Mouse (Mus musculus): ENCODE results near the gene Sun1. TPM values are rescaled to one million over a fixed set of nuclear protein-coding genes. Genes with fewer than 3 reads are reported as not detected.
A peak's percentile ranks its signal among the peaks of the same experiment; 100 is the strongest.

Gene Sun1
- polyA plus RNA-seq, 1 experiment from 2014 or later = 8.6 TPM

DNA sequence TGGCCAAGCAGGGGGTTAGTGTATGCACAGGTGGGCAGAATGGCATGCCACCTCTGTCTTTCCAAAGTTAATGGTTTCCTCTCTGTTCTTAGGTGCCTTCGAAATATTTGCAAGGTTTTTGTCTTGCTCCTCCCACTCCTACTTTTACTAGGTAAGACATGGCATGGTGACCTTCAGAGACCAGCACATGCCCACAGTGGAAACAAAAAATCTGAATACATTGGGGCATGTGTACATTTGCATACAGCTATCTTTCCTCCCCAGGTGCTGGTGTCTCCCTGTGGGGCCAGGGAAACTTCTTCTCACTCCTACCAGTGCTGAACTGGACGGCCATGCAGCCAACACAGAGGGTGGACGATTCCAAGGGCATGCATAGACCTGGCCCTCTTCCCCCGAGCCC lies 34.0 kb downstream of the Sun1 start:
- Histone ChIP-seq H3K4me1 (ENCODE audit: insufficient read depth) (no peaks in the 10 kb centered on the region), H3K9ac (replicated peaks) (no peak overlapping the region), H3K9me3 (ENCODE audit: low read length) (no peaks in the 10 kb centered on the region), H3K27me3 (ENCODE audit: insufficient read depth, low read length) (no peaks in the 10 kb centered on the region), H3K4me3 (ENCODE audit: low read depth, low read length) (no peak overlapping the region), H3K36me3 (replicated peaks; ENCODE audit: insufficient read depth, low read length) (peaks cover 81% of the 10 kb centered on the region), H3K27ac (ENCODE audit: low read depth) (no peak overlapping the region), H3K4me2 (ENCODE audit: low read depth, low read length) (no peak overlapping the region)
- no peak for TF ChIP-seq EP300 (IDR thresholded peaks at IDR 0.05; ENCODE audit: low read depth)
- no peak for TF ChIP-seq CTCF (IDR thresholded peaks at IDR 0.05; ENCODE audit: low read depth)
- 85% methylated on average over 4 of the region's 4 CpGs for WGBS (ENCODE audit: insufficient replicate concordance)
- ATAC-seq (no peak), DNase-seq (no peak)

DNA sequence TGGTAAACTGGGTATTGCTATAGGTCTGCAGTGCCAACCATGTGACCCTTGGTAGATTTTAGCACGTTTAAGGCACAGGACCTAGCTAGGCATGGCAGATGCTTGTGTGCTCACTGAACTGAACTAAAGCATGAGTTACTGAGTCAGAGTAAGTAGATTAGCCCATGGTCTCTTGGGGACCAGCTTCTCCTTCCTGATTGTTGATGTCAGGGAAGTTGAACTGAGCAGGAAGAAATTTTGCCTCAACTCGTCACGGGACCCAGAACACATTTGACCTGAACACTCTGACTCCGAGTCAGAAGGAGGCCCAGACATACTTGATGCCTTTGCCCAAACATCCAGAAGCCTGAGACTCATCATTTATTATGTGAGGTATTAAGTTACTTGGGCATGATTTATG lies 37.0 kb downstream of the Sun1 start:
- TF ChIP-seq CTCF (IDR thresholded peaks at IDR 0.05; ENCODE audit: low read depth) (no peak), EP300 (IDR thresholded peaks at IDR 0.05; ENCODE audit: low read depth) (no peak)
- peaks cover 87% of the 10 kb centered on the region for H3K36me3 ChIP-seq (replicated peaks; ENCODE audit: insufficient read depth, low read length)
- WGBS (ENCODE audit: insufficient replicate concordance) = 75% methylated on average over 4 of the region's 4 CpGs

GRCm38 (mm10) chr5:139241022-139241761 lies 40.8 kb downstream of the Sun1 start:
- TF ChIP-seq EP300 (IDR thresholded peaks at IDR 0.05; ENCODE audit: low read depth) = no peak
- TF ChIP-seq CTCF (IDR thresholded peaks at IDR 0.05; ENCODE audit: low read depth) = no peak
- Histone ChIP-seq H3K9ac (replicated peaks) (no peak overlapping the region), H3K4me3 (ENCODE audit: low read depth, low read length) (no peak overlapping the region), H3K27me3 (ENCODE audit: insufficient read depth, low read length) (no peaks in the 10 kb centered on the region), H3K4me1 (ENCODE audit: insufficient read depth) (peaks cover 3% of the 10 kb centered on the region; the same call in 1 of the 2 replicates), H3K9me3 (ENCODE audit: low read length) (no peaks in the 10 kb centered on the region), H3K36me3 (replicated peaks; ENCODE audit: insufficient read depth, low read length) (peaks cover 75% of the 10 kb centered on the region), H3K27ac (ENCODE audit: low read depth) (no peak overlapping the region), H3K4me2 (ENCODE audit: low read depth, low read length) (no peak overlapping the region)
- no peak for DNase-seq
- 91% methylated on average over 15 of the region's 15 CpGs for WGBS (ENCODE audit: insufficient replicate concordance)
- ATAC-seq = no peak

More for the DNA sequence above, 37.0 kb downstream of the Sun1 start:
- Histone ChIP-seq H3K9ac (replicated peaks) (no peak overlapping the region), H3K4me1 (ENCODE audit: insufficient read depth) (no peaks in the 10 kb centered on the region), H3K27me3 (ENCODE audit: insufficient read depth, low read length) (no peaks in the 10 kb centered on the region), H3K4me3 (ENCODE audit: low read depth, low read length) (no peak overlapping the region), H3K27ac (ENCODE audit: low read depth) (no peak overlapping the region), H3K9me3 (ENCODE audit: low read length) (no peaks in the 10 kb centered on the region), H3K4me2 (ENCODE audit: low read depth, low read length) (no peak overlapping the region)
- no peak for ATAC-seq
- DNase-seq = no peak

DNA sequence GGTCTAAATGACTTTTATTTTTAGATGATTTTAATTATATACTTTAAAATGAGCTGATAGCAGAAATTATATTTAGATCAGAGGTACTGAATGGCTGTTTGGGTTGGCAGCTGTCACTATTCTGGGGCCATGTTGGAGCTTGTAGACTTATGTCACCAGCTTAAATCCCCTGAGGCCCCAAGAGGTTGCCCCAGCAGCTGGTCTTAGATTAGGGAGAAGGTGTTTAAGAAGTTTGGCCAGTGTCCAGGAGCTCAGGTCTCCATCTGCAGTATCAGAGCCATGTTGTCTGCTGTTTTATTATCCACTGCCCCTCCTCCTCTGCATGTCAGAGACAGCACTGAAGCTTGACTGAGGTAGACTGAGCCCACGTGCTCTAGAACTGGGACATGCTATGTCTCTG lies 42.9 kb downstream of the Sun1 start:
- Histone ChIP-seq H3K4me1 (ENCODE audit: insufficient read depth) (peaks cover 3% of the 10 kb centered on the region; the same call in 1 of the 2 replicates), H3K9me3 (ENCODE audit: low read length) (no peaks in the 10 kb centered on the region), H3K4me2 (ENCODE audit: low read depth, low read length) (no peak overlapping the region), H3K9ac (replicated peaks) (no peak overlapping the region), H3K4me3 (ENCODE audit: low read depth, low read length) (no peak overlapping the region), H3K27me3 (ENCODE audit: insufficient read depth, low read length) (no peaks in the 10 kb centered on the region), H3K27ac (ENCODE audit: low read depth) (no peak overlapping the region), H3K36me3 (replicated peaks; ENCODE audit: insufficient read depth, low read length) (peaks cover 78% of the 10 kb centered on the region)
- ATAC-seq = peak; percentile 74
- TF ChIP-seq CTCF (IDR thresholded peaks at IDR 0.05; ENCODE audit: low read depth) = no peak
- TF ChIP-seq EP300 (IDR thresholded peaks at IDR 0.05; ENCODE audit: low read depth) = peak; percentile 61; the same call in 1 of the 2 replicates
- peak; percentile 32 for DNase-seq
- 61% methylated on average over 1 of the region's 1 CpGs for WGBS (ENCODE audit: insufficient replicate concordance)

GRCm38 (mm10) chr5:139247767-139248166 lies 47.3 kb downstream of the Sun1 start:
- H3K9ac ChIP-seq (replicated peaks) = no peak overlapping the region
- no peak overlapping the region for H3K4me3 ChIP-seq (ENCODE audit: low read depth, low read length)
- 53% methylated on average over 3 of the region's 3 CpGs for WGBS (ENCODE audit: insufficient replicate concordance)
- no peak overlapping the region for H3K4me2 ChIP-seq (ENCODE audit: low read depth, low read length)
- H3K4me1 ChIP-seq (ENCODE audit: insufficient read depth) = peaks cover 9% of the 10 kb centered on the region
- TF ChIP-seq CTCF (IDR thresholded peaks at IDR 0.05; ENCODE audit: low read depth) (no peak), EP300 (IDR thresholded peaks at IDR 0.05; ENCODE audit: low read depth) (peak; percentile 61)
- H3K27me3 ChIP-seq (ENCODE audit: insufficient read depth, low read length) = no peaks in the 10 kb centered on the region
- H3K27ac ChIP-seq (ENCODE audit: low read depth) = no peak overlapping the region
- ATAC-seq = no peak
- no peak for DNase-seq
- H3K36me3 ChIP-seq (replicated peaks; ENCODE audit: insufficient read depth, low read length) = peaks cover 58% of the 10 kb centered on the region
- no peaks in the 10 kb centered on the region for H3K9me3 ChIP-seq (ENCODE audit: low read length)

DNA sequence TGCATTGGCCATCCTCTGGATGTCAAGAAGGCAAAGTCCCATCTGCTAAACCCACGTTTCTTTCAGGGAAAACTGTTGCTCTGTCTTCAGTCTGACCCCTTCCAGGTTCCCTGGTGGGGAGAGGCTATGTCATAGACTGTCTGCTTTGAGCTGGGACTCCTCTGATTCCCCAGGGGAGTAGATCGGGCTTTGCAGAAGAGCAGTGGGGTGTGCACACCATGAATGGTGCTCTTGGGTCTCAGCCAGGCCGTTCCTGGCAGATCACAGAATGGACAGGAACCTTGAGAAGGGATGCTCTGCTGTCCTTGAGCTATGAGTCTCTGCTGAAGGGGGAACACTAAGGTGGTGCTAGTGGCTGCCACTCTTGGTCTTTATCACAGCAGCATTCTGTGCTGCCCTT lies 48.4 kb downstream of the Sun1 start:
- no peak overlapping the region for H3K27ac ChIP-seq (ENCODE audit: low read depth)
- DNase-seq = no peak
- 75% methylated on average over 3 of the region's 3 CpGs for WGBS (ENCODE audit: insufficient replicate concordance)

More for the DNA sequence above, 48.4 kb downstream of the Sun1 start:
- Histone ChIP-seq H3K9ac (replicated peaks) (no peak overlapping the region), H3K9me3 (ENCODE audit: low read length) (no peaks in the 10 kb centered on the region), H3K27me3 (ENCODE audit: insufficient read depth, low read length) (no peaks in the 10 kb centered on the region), H3K4me1 (ENCODE audit: insufficient read depth) (peaks cover 13% of the 10 kb centered on the region), H3K36me3 (replicated peaks; ENCODE audit: insufficient read depth, low read length) (peaks cover 55% of the 10 kb centered on the region), H3K4me3 (ENCODE audit: low read depth, low read length) (no peak overlapping the region), H3K4me2 (ENCODE audit: low read depth, low read length) (no peak overlapping the region)
- TF ChIP-seq CTCF (IDR thresholded peaks at IDR 0.05; ENCODE audit: low read depth) (no peak), EP300 (IDR thresholded peaks at IDR 0.05; ENCODE audit: low read depth) (no peak)
- ATAC-seq = no peak
